Mouse (Mus musculus): ENCODE data around the gene Ybx1. TPM values are rescaled to one million over a fixed set of nuclear protein-coding genes. Genes with fewer than 3 reads are reported as not detected.
A peak's percentile ranks its signal among the peaks of the same experiment; 100 is the strongest.

Gene Ybx1
- 965 and 1,779 TPM in 2 replicates for polyA plus RNA-seq (2012; ENCODE audit: insufficient read depth, low replicate concordance)

DNA sequence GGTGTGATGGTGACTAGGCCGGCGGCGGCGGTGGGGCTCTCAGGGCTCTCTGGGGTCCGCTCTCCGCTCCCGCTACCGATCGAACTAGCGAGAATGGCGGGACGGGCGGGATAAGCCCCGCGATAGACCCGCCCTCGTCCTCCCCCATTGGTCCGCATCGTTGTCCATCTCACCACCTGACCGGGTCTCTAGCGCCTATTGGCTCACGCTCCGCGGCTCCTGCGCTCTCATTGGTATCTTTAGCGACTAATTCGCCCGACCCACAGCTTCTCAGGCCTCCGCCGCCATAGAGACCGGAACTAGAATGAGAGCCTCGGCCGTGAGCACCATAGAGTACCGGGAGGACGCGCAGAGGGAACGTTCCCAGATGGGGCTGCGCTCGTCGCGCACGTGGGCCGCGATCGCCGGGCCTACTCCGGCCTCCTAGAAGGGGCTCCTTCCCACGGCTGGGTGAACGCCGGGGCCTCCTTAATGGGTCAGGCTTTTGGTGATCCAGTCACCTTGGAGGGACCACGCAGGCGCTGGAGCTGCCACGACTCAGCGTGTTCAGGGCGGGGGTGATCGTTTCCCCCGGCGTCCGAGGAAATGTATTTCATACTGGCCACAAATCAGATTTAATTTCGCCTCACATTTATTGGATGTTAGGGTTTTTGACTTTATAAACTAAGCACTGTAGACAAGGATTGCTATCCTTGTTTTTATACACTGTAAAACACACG, at the start of gene Ybx1:
Gene Ybx1, minus strand, starts transcription at position 190 of the 719 bp plus-strand sequence.
- Histone ChIP-seq H3K27me3 (replicated peaks) (no peaks in the 10 kb centered on the region), H3K4me1 (peaks cover 62% of the 10 kb centered on the region), H3K4me3 (replicated peaks) (peak within 1 kb of the TSS; percentile 94), H3K36me3 (replicated peaks; ENCODE audit: low read length) (peaks cover 21% of the 10 kb centered on the region), H3K9me3 (no peaks in the 10 kb centered on the region)
- TF ChIP-seq GATA1 (IDR thresholded peaks at IDR 0.05; ENCODE audit: borderline replicate concordance, low read length) (no peak), FLI1 (IDR thresholded peaks at IDR 0.05; ENCODE audit: low read length) (no peak)

DNA sequence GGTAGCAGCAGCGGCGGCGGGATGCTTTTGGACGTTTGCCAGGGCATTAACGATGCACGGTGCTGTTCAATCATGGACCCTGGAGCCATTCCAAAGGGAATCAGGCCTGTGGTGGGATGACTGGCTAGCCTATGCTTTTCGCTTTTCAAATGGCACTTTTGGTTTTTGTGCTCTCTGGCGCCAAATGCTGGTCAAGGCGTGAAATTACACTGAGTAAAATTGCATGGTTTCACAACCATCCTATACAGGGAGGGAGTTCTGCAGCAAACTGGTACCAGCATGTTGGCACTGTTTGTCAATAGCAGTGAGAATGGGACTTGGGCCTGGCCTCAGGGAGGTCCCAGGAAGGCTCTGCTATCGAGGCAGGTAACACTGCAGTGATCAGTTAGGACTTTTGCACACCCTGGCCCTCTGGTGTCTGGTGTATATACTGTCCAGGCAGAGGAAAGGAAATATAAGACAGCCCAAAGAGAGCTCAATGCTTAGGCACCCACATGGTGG, 44.5 kb upstream of the Ybx1 start:
- TF ChIP-seq FLI1 (IDR thresholded peaks at IDR 0.05; ENCODE audit: low read length), result no peak
- TF ChIP-seq GATA1 (IDR thresholded peaks at IDR 0.05; ENCODE audit: borderline replicate concordance, low read length), result no peak
- no peaks in the 10 kb centered on the region; the same call in 1 of the 2 replicates for H3K9me3 ChIP-seq
- H3K4me3 ChIP-seq (replicated peaks), result peak overlapping the region; percentile 78
- H3K27me3 ChIP-seq (replicated peaks), result peaks cover 27% of the 10 kb centered on the region
- no peaks in the 10 kb centered on the region for H3K36me3 ChIP-seq (replicated peaks; ENCODE audit: low read length)
- H3K4me1 ChIP-seq, result peaks cover 16% of the 10 kb centered on the region

DNA sequence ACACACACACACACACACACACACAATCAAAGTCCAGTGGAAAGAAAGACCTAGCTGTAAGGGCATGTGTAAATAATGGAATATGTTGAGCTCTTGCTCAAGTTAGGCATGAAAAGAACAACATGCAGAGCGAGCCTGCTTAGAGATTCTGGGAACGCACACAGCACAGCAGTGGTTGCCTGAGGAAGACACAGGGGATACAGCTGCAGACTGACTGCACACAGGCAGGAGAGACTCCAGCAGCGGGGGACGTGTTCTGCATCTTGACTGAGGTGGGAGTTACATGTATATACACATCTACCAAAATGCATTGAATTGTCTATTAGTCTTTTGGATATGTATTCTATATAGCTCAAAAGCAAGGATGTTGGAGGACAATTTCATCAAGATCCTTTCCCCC, 44.0 kb upstream of the Ybx1 start:
- peaks cover 24% of the 10 kb centered on the region for H3K27me3 ChIP-seq (replicated peaks)
- H3K4me1 ChIP-seq, result peaks cover 16% of the 10 kb centered on the region
- no peak overlapping the region for H3K4me3 ChIP-seq (replicated peaks)
- no peak for TF ChIP-seq FLI1 (IDR thresholded peaks at IDR 0.05; ENCODE audit: low read length)
- no peak for TF ChIP-seq GATA1 (IDR thresholded peaks at IDR 0.05; ENCODE audit: borderline replicate concordance, low read length)
- H3K9me3 ChIP-seq, result no peaks in the 10 kb centered on the region
- no peaks in the 10 kb centered on the region for H3K36me3 ChIP-seq (replicated peaks; ENCODE audit: low read length)

GRCm38 (mm10) chr4:119333487-119333886, 39.1 kb upstream of the Ybx1 start:
- Histone ChIP-seq H3K9me3 (peaks cover 5% of the 10 kb centered on the region), H3K4me1 (peaks cover 2% of the 10 kb centered on the region; the same call in 1 of the 2 replicates), H3K27me3 (replicated peaks) (peaks cover 34% of the 10 kb centered on the region), H3K36me3 (replicated peaks; ENCODE audit: low read length) (no peaks in the 10 kb centered on the region), H3K4me3 (replicated peaks) (no peak overlapping the region)
- TF ChIP-seq FLI1 (IDR thresholded peaks at IDR 0.05; ENCODE audit: low read length), result no peak
- no peak for TF ChIP-seq GATA1 (IDR thresholded peaks at IDR 0.05; ENCODE audit: borderline replicate concordance, low read length)

DNA sequence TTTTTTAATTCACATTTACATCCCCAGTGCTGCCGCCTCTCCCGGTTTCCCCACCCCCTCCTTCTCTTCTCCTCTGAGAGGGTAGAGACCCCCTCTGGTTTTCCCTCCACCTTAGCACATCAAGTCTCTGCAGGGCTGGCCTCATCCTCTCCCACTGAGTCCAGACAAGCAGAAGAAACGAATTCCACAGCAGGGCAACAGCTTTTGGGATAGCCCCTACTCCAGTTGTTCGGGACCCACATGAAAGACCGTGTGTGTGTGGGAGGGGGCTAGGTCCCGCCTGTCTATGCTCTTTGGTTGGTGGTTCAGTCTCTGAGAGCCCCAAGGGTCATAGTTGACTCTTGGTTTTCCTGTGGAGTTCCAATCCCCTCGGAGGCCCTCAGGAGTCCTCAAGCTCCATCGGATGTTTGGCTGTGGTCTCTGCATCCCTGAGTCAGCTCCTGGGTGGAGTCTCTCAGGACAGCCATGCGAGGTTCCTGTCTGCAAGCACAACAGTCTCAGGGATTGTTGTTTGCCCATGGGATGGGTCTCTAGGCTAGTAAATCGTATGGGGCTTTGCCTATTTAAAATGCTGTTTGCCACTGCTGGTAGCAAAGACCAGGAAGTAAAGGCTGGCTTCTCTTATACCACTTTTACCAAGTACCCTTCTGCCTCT, 26.6 kb upstream of the Ybx1 start:
- Histone ChIP-seq H3K27me3 (replicated peaks) (no peaks in the 10 kb centered on the region), H3K4me3 (replicated peaks) (peak overlapping the region; percentile 94)
- TF ChIP-seq GATA1 (IDR thresholded peaks at IDR 0.05; ENCODE audit: borderline replicate concordance, low read length), result no peak
- TF ChIP-seq FLI1 (IDR thresholded peaks at IDR 0.05; ENCODE audit: low read length), result no peak

GRCm38 (mm10) chr4:119320131-119320830, 25.9 kb upstream of the Ybx1 start, which contains the start of gene Ppih:
Gene Ppih, minus strand, starts transcription at chr4:119320546.
- peaks cover 29% of the 10 kb centered on the region for H3K4me1 ChIP-seq
- H3K4me3 ChIP-seq (replicated peaks), result peak within 1 kb of the TSS; percentile 94
- no peaks in the 10 kb centered on the region for H3K9me3 ChIP-seq
- TF ChIP-seq GATA1 (IDR thresholded peaks at IDR 0.05; ENCODE audit: borderline replicate concordance, low read length) (no peak), FLI1 (IDR thresholded peaks at IDR 0.05; ENCODE audit: low read length) (peak; percentile 90)
- no peaks in the 10 kb centered on the region for H3K27me3 ChIP-seq (replicated peaks)
- H3K36me3 ChIP-seq (replicated peaks; ENCODE audit: low read length), result peaks cover 41% of the 10 kb centered on the region

More for the DNA sequence above, 26.6 kb upstream of the Ybx1 start:
- Histone ChIP-seq H3K4me1 (peaks cover 29% of the 10 kb centered on the region), H3K9me3 (no peaks in the 10 kb centered on the region), H3K36me3 (replicated peaks; ENCODE audit: low read length) (peaks cover 34% of the 10 kb centered on the region)

- no peak overlapping the region for H3K4me3 ChIP-seq (replicated peaks)
- H3K27me3 ChIP-seq (replicated peaks), result no peaks in the 10 kb centered on the region
- H3K9me3 ChIP-seq, result no peaks in the 10 kb centered on the region
- TF ChIP-seq FLI1 (IDR thresholded peaks at IDR 0.05; ENCODE audit: low read length) (no peak), GATA1 (IDR thresholded peaks at IDR 0.05; ENCODE audit: borderline replicate concordance, low read length) (no peak)
- peaks cover 91% of the 10 kb centered on the region for H3K36me3 ChIP-seq (replicated peaks; ENCODE audit: low read length)
- H3K4me1 ChIP-seq, result peaks cover 36% of the 10 kb centered on the region
These were observed 19.4 kb upstream of the Ybx1 start for GRCm38 (mm10) chr4:119313756-119314155.

- no peak for TF ChIP-seq GATA1 (IDR thresholded peaks at IDR 0.05; ENCODE audit: borderline replicate concordance, low read length)
- no peak for TF ChIP-seq FLI1 (IDR thresholded peaks at IDR 0.05; ENCODE audit: low read length)
- peaks cover 50% of the 10 kb centered on the region for H3K36me3 ChIP-seq (replicated peaks; ENCODE audit: low read length)
- H3K4me3 ChIP-seq (replicated peaks), result no peak overlapping the region
- no peaks in the 10 kb centered on the region for H3K9me3 ChIP-seq
- H3K27me3 ChIP-seq (replicated peaks), result no peaks in the 10 kb centered on the region
- peaks cover 65% of the 10 kb centered on the region for H3K4me1 ChIP-seq
These were observed 11.0 kb upstream of the Ybx1 start for GRCm38 (mm10) chr4:119305418-119305817.

DNA sequence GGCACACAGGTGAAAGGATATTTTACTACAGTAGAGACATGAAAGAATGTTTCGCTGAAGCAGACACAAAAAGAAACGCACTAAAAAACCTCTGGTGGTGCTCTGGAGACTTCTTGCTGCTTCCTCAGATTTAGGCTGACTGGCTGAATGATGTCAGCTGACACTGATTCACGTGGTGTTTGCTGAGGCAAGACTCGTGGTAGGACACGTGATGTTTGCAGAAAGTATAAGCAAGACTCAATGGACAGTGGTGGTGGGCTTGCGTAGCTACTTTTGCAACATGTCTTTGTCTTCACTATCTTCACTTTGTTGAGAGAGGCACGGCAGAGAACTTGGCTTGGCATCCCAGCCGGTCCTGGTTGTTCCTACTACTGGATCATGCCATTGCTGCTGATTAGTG, 8.9 kb upstream of the Ybx1 start:
- Histone ChIP-seq H3K9me3 (no peaks in the 10 kb centered on the region), H3K36me3 (replicated peaks; ENCODE audit: low read length) (peaks cover 36% of the 10 kb centered on the region), H3K4me1 (peaks cover 59% of the 10 kb centered on the region), H3K4me3 (replicated peaks) (peak overlapping the region; percentile 38), H3K27me3 (replicated peaks) (no peaks in the 10 kb centered on the region)
- TF ChIP-seq GATA1 (IDR thresholded peaks at IDR 0.05; ENCODE audit: borderline replicate concordance, low read length) (no peak), FLI1 (IDR thresholded peaks at IDR 0.05; ENCODE audit: low read length) (no peak)
